Comparison of ENCODE assay signal across 8 mouse cellular contexts in the genomic region with DNA sequence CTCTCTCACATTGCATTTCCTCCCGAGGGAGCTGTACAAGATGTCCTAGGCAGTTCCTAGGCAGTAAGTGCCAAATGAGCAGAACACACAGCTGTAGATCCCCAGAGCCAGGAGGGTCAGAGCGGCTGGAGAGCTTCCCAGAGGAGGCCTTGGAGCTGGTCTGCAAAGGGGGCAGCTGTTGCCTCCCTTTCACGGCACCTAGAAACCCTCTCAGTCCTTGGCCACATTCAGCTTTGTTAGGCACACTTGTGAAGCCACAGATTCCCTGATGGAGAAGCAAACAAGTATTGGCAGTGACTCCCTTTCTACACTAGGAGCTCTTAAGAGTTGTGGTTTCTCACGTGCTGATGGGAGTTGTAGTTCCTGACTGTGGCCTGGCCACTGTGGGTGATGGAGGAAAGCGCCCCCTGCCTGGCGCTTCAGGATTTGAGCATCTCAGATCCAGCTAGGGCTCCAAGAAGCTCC. TPM values are rescaled to one million over a fixed set of nuclear protein-coding genes. Genes with fewer than 3 reads are reported as not detected.
DNase-seq lines count a peak whose midpoint lies in the region; ATAC-seq lines count a peak whose summit lies in the region.

No protein-coding gene starts in this region.

- peak; percentile 75 for DNase-seq in T-cell, adult 2 months (ENCODE audit: low spot score)
- peak; percentile 79 to 88 for DNase-seq in cerebellum, postnatal 25 days
- peak; percentile 79 to 81 for DNase-seq in gastrocnemius, adult 8-10 months (ENCODE audit: low spot score in 2 of 2)
- DNase-seq in induced T-regulatory cell, adult 2 months (ENCODE audit: low read depth), result peak; percentile 80
- peak; percentile 66 to 82 for DNase-seq in left cerebral cortex, adult 8-10 months (ENCODE audit: low spot score in 2 of 2)
- peak; percentile 74 to 85 for DNase-seq in right cerebral cortex, adult 2 months (ENCODE audit: low spot score in 2 of 2)
- peak; percentile 63 for DNase-seq in yolk sac, embryonic 10.5 days (ENCODE audit: low spot score)

- ATAC-seq in megakaryocyte, adult 5-6 weeks (ENCODE audit: poor library complexity, severe bottlenecking), result peak; percentile 81

RNA-seq across cellular contexts. Expression of a gene that starts 33.5 kb away (rescaled TPM):
- total RNA-seq in gastrocnemius, adult 8-10 months (2022), result 1 to 10 TPM in 2 of 4 experiments, under 1 TPM in 2; 0.31 to 1.8 (median 1.0) TPM
- 100 to 1,000 TPM; 469 to 523 (median 497) TPM for total RNA-seq in left cerebral cortex, adult 8-10 months (2022)
- 0.21 TPM in 1 of 2 replicates, not detected in the other for total RNA-seq in megakaryocyte, adult 5-6 weeks (2015)
- not detected in 2 replicates for total RNA-seq in megakaryocyte, adult 5-6 weeks (2017)

RNA-seq across cellular contexts. Expression of a gene that starts 52.9 kb away (rescaled TPM):
- 10 to 100 TPM in 2 of 4 experiments, 1 to 10 TPM in 2; 7.4 to 19.6 (median 11.1) TPM for total RNA-seq in gastrocnemius, adult 8-10 months (2022)
- 100 to 1,000 TPM; 107 to 128 (median 115) TPM for total RNA-seq in left cerebral cortex, adult 8-10 months (2022)
- 213 and 232 TPM in 2 replicates for total RNA-seq in megakaryocyte, adult 5-6 weeks (2015)
- 195 and 214 TPM in 2 replicates for total RNA-seq in megakaryocyte, adult 5-6 weeks (2017)

Comparison
In these comparisons a context has a peak if more than half of its experiments do, and no peak if none do; other contexts are left out.
1. Peak in every context shown above with its lines: DNase-seq and ATAC-seq.
2. RNA of a gene that starts 33.5 kb away (total RNA-seq): 469 to 523 TPM in left cerebral cortex, adult 8-10 months; 0.31 to 1.8 TPM in gastrocnemius, adult 8-10 months and 0.21 TPM in megakaryocyte, adult 5-6 weeks; every median in the first group is over 100 times any median in the second.
3. RNA of a gene that starts 52.9 kb away (total RNA-seq): 195 to 232 TPM in megakaryocyte, adult 5-6 weeks and 107 to 128 TPM in left cerebral cortex, adult 8-10 months; 7.4 to 19.6 TPM in gastrocnemius, adult 8-10 months; every median in the first group is over 4 times any median in the second.